Mouse (Mus musculus): Measurements from ENCODE around the gene Ccdc42. TPM values are rescaled to one million over a fixed set of nuclear protein-coding genes. Genes with fewer than 3 reads are reported as not detected.

Gene Ccdc42
- total RNA-seq (2014; fragmentation: Nextera tagmentation) (not detected in 2 replicates), total RNA-seq (2017) (not detected in 2 replicates), polyA plus RNA-seq (2012) (not detected in 2 replicates)

DNA sequence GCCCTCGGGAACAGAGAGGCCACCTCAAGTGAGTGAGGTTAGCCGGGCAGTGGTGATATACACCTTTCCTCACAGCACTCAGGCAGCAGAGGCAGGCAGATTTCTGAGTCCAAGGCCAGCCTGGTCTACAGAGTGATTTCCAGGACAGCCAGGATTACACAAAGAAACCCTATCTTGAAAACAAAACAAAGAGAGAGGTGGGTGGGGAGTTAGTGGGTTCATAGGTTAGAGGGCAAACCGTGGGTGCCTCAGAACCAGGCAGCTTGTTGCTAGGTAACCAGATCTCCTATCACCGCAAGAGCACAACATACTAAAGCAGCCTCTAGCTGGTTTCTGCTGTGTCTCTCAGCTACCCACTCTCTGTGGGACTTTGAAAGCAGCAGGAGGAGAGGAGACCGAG lies at the start of gene Ccdc42:
Gene Ccdc42, plus strand, starts transcription at position 301 of the 400 bp plus-strand sequence.
- TF ChIP-seq TAL1 (conservative IDR thresholded peaks at IDR 0.05; ENCODE audit: low read depth, low read length): no peak
- no peak for TF ChIP-seq POLR2AphosphoS5 (IDR thresholded peaks at IDR 0.05; ENCODE audit: insufficient replicate concordance, low read depth, low read length)
- TF ChIP-seq GATA1 (IDR thresholded peaks at IDR 0.05; ENCODE audit: borderline replicate concordance, low read length): no peak
- no peak for TF ChIP-seq GATA2 (IDR thresholded peaks at IDR 0.05; ENCODE audit: borderline replicate concordance, low read depth, low read length)
- TF ChIP-seq CTCF (IDR thresholded peaks at IDR 0.05; ENCODE audit: low read depth, low read length): no peak
- Histone ChIP-seq H3K27me3 (ENCODE audit: insufficient read depth, low read length) (peaks cover 9% of the 10 kb centered on the region; the same call in 1 of the 2 replicates), H3K4me3 (ENCODE audit: low read depth, low read length) (no peak within 1 kb of the TSS), H3K9me3 (replicated peaks) (no peaks in the 10 kb centered on the region), H3K36me3 (replicated peaks) (no peaks in the 10 kb centered on the region), H3K4me1 (ENCODE audit: insufficient read depth, low read depth, low read length) (no peaks in the 10 kb centered on the region)
- no peak for ATAC-seq (ENCODE audit: extremely low read depth, insufficient number of reproducible peaks, low FRiP score, poor library complexity, severe bottlenecking)
- no peak for DNase-seq (ENCODE audit: low spot score)

DNA sequence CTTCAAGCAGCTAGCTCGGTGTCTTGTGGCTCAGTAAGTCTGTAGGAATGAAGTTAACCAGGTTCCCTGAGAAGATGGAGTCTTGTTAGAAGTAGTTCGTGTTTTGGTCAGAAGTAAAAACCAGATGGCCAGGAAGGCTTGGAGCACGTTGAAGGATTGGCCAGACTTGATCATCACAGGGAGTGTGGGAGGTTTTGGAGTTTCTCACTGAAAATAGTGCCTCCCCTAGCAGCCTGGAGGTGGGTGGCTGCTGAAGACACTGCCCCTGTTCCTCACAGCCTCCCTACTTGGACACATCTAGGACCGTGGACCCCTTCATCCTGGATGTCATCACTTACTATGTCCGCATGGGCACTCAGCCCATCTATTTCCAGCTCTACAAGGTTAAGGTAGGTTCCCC lies 47.2 kb upstream of the Ccdc42 start:
- Histone ChIP-seq H3K9me3 (replicated peaks) (no peaks in the 10 kb centered on the region), H3K4me1 (ENCODE audit: insufficient read depth, low read depth, low read length) (no peaks in the 10 kb centered on the region), H3K4me3 (ENCODE audit: low read depth, low read length) (no peak overlapping the region), H3K36me3 (replicated peaks) (no peaks in the 10 kb centered on the region), H3K27me3 (ENCODE audit: insufficient read depth, low read length) (no peaks in the 10 kb centered on the region)
- no peak for TF ChIP-seq POLR2AphosphoS5 (IDR thresholded peaks at IDR 0.05; ENCODE audit: insufficient replicate concordance, low read depth, low read length)
- no peak for TF ChIP-seq GATA2 (IDR thresholded peaks at IDR 0.05; ENCODE audit: borderline replicate concordance, low read depth, low read length)
- TF ChIP-seq CTCF (IDR thresholded peaks at IDR 0.05; ENCODE audit: low read depth, low read length): no peak
- no peak for TF ChIP-seq GATA1 (IDR thresholded peaks at IDR 0.05; ENCODE audit: borderline replicate concordance, low read length)
- TF ChIP-seq TAL1 (conservative IDR thresholded peaks at IDR 0.05; ENCODE audit: low read depth, low read length): no peak
- DNase-seq (ENCODE audit: low spot score): no peak
- no peak for ATAC-seq (ENCODE audit: extremely low read depth, insufficient number of reproducible peaks, low FRiP score, poor library complexity, severe bottlenecking)

DNA sequence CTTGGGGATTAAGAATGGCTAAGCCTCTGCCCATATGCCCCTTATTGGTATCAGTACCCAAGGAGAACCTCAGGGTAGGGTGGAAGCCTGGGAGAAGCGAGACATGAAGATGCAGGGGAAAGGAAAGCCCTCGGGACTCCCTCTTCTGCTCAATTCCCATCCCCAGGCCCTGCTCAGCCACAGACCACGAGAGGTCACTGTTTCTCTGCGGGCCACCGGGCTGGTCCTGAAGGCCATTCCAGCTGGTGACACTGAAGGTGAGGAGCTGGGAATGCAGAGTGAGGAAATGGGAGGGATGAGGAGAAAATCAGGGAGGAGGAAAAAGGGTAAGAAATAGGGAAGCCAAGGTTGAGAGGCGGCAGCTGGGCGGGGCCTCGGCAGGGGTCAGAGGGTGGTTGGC lies 42.3 kb upstream of the Ccdc42 start:
- Histone ChIP-seq H3K36me3 (replicated peaks) (no peaks in the 10 kb centered on the region), H3K27me3 (ENCODE audit: insufficient read depth, low read length) (no peaks in the 10 kb centered on the region), H3K4me1 (ENCODE audit: insufficient read depth, low read depth, low read length) (no peaks in the 10 kb centered on the region), H3K4me3 (ENCODE audit: low read depth, low read length) (no peak overlapping the region), H3K9me3 (replicated peaks) (no peaks in the 10 kb centered on the region)
- no peak for ATAC-seq (ENCODE audit: extremely low read depth, insufficient number of reproducible peaks, low FRiP score, poor library complexity, severe bottlenecking)
- DNase-seq (ENCODE audit: low spot score): no peak
- TF ChIP-seq GATA1 (IDR thresholded peaks at IDR 0.05; ENCODE audit: borderline replicate concordance, low read length) (no peak), TAL1 (conservative IDR thresholded peaks at IDR 0.05; ENCODE audit: low read depth, low read length) (no peak), CTCF (IDR thresholded peaks at IDR 0.05; ENCODE audit: low read depth, low read length) (no peak), POLR2AphosphoS5 (IDR thresholded peaks at IDR 0.05; ENCODE audit: insufficient replicate concordance, low read depth, low read length) (no peak), GATA2 (IDR thresholded peaks at IDR 0.05; ENCODE audit: borderline replicate concordance, low read depth, low read length) (no peak)

DNA sequence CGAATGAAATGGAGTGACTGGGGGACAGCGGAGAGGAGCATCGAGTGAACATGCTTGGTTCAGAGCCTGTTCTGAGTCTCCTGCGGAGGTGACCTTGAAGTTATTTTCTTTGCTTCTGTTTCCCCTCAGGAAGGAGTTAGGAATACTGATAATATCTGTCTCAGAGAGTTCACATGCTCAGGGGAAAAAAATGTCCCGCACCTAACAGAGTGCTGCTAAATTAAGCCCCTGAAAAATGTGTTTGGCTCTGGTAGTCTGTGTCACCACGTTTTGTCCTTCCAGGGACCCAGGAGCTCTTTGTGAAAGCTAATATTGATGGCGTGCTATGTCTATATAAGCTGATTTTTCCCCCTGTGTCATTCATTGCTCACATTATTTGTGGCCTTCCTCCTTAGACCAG lies 41.6 kb upstream of the Ccdc42 start:
- no peaks in the 10 kb centered on the region for H3K36me3 ChIP-seq (replicated peaks)
- no peak for TF ChIP-seq TAL1 (conservative IDR thresholded peaks at IDR 0.05; ENCODE audit: low read depth, low read length)
- TF ChIP-seq GATA2 (IDR thresholded peaks at IDR 0.05; ENCODE audit: borderline replicate concordance, low read depth, low read length): no peak
- no peak for TF ChIP-seq CTCF (IDR thresholded peaks at IDR 0.05; ENCODE audit: low read depth, low read length)
- TF ChIP-seq POLR2AphosphoS5 (IDR thresholded peaks at IDR 0.05; ENCODE audit: insufficient replicate concordance, low read depth, low read length): no peak
- no peak for TF ChIP-seq GATA1 (IDR thresholded peaks at IDR 0.05; ENCODE audit: borderline replicate concordance, low read length)

DNA sequence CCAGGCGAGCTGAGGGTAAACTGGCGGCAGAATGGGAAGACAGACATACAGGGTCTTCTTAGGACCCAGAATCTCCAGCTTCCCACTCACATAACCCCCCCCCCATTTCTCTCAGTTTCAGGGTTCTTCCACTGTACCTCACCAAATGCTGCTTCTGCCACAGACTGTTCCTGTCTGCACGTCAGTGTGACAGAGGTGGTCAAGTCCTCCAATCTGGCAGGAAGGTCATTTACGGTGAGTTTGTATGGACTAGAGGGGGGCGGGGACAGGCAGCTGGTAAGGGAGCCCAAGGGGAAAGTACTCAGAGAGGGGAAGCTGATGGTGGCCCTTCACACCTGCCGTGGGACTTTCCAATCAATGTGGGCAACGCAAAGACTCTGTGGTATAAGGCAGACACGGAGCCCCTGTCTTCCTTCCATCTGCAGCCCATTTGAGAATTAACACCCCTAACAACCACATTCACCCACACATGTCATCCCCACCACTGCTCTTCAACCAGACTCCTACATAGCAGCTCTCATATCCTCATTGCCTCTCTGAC lies 41.1 kb upstream of the Ccdc42 start:
- Histone ChIP-seq H3K4me1 (ENCODE audit: insufficient read depth, low read depth, low read length) (no peaks in the 10 kb centered on the region), H3K4me3 (ENCODE audit: low read depth, low read length) (no peak overlapping the region), H3K9me3 (replicated peaks) (no peaks in the 10 kb centered on the region), H3K27me3 (ENCODE audit: insufficient read depth, low read length) (no peaks in the 10 kb centered on the region), H3K36me3 (replicated peaks) (no peaks in the 10 kb centered on the region)
- no peak for ATAC-seq (ENCODE audit: extremely low read depth, insufficient number of reproducible peaks, low FRiP score, poor library complexity, severe bottlenecking)
- no peak for DNase-seq (ENCODE audit: low spot score)
- no peak for TF ChIP-seq GATA1 (IDR thresholded peaks at IDR 0.05; ENCODE audit: borderline replicate concordance, low read length)
- TF ChIP-seq POLR2AphosphoS5 (IDR thresholded peaks at IDR 0.05; ENCODE audit: insufficient replicate concordance, low read depth, low read length): no peak
- no peak for TF ChIP-seq GATA2 (IDR thresholded peaks at IDR 0.05; ENCODE audit: borderline replicate concordance, low read depth, low read length)
- no peak for TF ChIP-seq CTCF (IDR thresholded peaks at IDR 0.05; ENCODE audit: low read depth, low read length)
- no peak for TF ChIP-seq TAL1 (conservative IDR thresholded peaks at IDR 0.05; ENCODE audit: low read depth, low read length)

More for the DNA sequence above, 41.6 kb upstream of the Ccdc42 start:
- Histone ChIP-seq H3K4me3 (ENCODE audit: low read depth, low read length) (no peak overlapping the region), H3K4me1 (ENCODE audit: insufficient read depth, low read depth, low read length) (no peaks in the 10 kb centered on the region), H3K9me3 (replicated peaks) (no peaks in the 10 kb centered on the region), H3K27me3 (ENCODE audit: insufficient read depth, low read length) (no peaks in the 10 kb centered on the region)
- ATAC-seq (ENCODE audit: extremely low read depth, insufficient number of reproducible peaks, low FRiP score, poor library complexity, severe bottlenecking) (no peak), DNase-seq (ENCODE audit: low spot score) (no peak)

DNA sequence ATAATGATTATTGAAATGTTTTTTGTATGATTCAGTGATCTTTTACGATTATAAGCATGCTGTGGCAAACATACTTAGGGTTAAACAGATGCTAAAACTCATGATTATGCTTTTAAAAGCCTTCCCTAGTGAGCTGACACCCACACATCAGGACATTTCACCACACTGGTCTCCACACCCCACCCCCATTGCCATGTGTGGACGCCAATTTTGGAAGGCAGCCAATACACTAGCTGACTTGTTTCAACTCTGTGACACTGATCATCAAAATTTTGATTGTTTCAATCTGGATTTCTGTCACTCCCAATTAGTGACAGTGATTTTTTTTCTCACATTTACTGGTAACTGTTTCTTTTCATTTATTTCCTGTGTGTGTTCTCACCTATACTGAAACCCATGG lies 39.3 kb upstream of the Ccdc42 start:
- Histone ChIP-seq H3K4me1 (ENCODE audit: insufficient read depth, low read depth, low read length) (no peaks in the 10 kb centered on the region), H3K9me3 (replicated peaks) (no peaks in the 10 kb centered on the region), H3K36me3 (replicated peaks) (no peaks in the 10 kb centered on the region), H3K27me3 (ENCODE audit: insufficient read depth, low read length) (no peaks in the 10 kb centered on the region), H3K4me3 (ENCODE audit: low read depth, low read length) (no peak overlapping the region)
- ATAC-seq (ENCODE audit: extremely low read depth, insufficient number of reproducible peaks, low FRiP score, poor library complexity, severe bottlenecking): no peak
- no peak for TF ChIP-seq GATA2 (IDR thresholded peaks at IDR 0.05; ENCODE audit: borderline replicate concordance, low read depth, low read length)
- TF ChIP-seq CTCF (IDR thresholded peaks at IDR 0.05; ENCODE audit: low read depth, low read length): no peak
- TF ChIP-seq POLR2AphosphoS5 (IDR thresholded peaks at IDR 0.05; ENCODE audit: insufficient replicate concordance, low read depth, low read length): no peak
- TF ChIP-seq TAL1 (conservative IDR thresholded peaks at IDR 0.05; ENCODE audit: low read depth, low read length): no peak
- no peak for TF ChIP-seq GATA1 (IDR thresholded peaks at IDR 0.05; ENCODE audit: borderline replicate concordance, low read length)
- no peak for DNase-seq (ENCODE audit: low spot score)
